13 mouse cellular contexts compared by ENCODE assay signal in the genomic region with DNA sequence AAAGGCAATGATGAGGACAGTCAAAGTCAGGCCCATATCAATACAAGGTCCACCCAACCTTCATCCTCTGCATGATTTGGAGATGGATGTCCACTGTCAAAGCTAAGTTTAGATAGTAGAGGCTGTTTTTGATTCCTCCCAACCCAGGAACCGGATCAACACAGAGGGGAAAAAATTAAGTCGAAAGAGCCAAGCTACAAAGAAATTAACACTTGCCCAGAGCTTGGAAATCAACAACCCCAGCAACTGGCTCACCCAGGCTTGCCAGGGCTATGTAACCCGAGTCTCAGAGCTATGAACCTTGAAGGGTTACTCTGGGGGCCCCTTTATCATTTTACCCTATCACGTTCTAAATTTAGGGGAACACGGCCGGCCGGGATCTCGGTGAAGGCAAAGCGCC. TPM values are rescaled to one million over a fixed set of nuclear protein-coding genes. Genes with fewer than 3 reads are reported as not detected.
DNase-seq lines count a peak whose midpoint lies in the region; ATAC-seq lines count a peak whose summit lies in the region.
"Had no signal": no experiment of that assay in that cellular context is flagged by ENCODE, and none has a peak within 500 bp of the region (broad histone marks: within the 10 kb centered on the region; RNA-seq: fewer than 3 reads in every experiment).

No protein-coding gene starts in this region.

- H3K4me1 ChIP-seq in heart, embryonic 12.5 days (replicated peaks) = peaks cover 22% of the 10 kb centered on the region
- peaks cover 25% of the 10 kb centered on the region for H3K4me1 ChIP-seq in hindbrain, embryonic 13.5 days (replicated peaks)
- peaks cover 28% of the 10 kb centered on the region for H3K4me1 ChIP-seq in midbrain, embryonic 15.5 days

- no peak overlapping the region for H3K4me2 ChIP-seq in heart, embryonic 12.5 days
- H3K4me2 ChIP-seq in hindbrain, embryonic 13.5 days = peak overlapping the region; percentile 40; the same call in 1 of the 2 replicates
- H3K4me2 ChIP-seq in midbrain, embryonic 15.5 days = peak overlapping the region; percentile 61
- H3K4me2 ChIP-seq: intestine, embryonic 15.5 days had no signal

- H3K9ac ChIP-seq in heart, embryonic 12.5 days = no peak overlapping the region
- peak overlapping the region; percentile 68 for H3K9ac ChIP-seq in hindbrain, embryonic 13.5 days
- no peak overlapping the region for H3K9ac ChIP-seq in midbrain, embryonic 15.5 days
- H3K9ac ChIP-seq: intestine, embryonic 15.5 days; lung, embryonic 15.5 days had no signal

- no peak overlapping the region for H3K27ac ChIP-seq in heart, embryonic 12.5 days (ENCODE audit: poor library complexity, severe bottlenecking)
- peak overlapping the region; percentile 86 for H3K27ac ChIP-seq in hindbrain, embryonic 13.5 days
- H3K27ac ChIP-seq in midbrain, embryonic 15.5 days = peak overlapping the region; percentile 71
- H3K27ac ChIP-seq: intestine, embryonic 15.5 days; lung, embryonic 15.5 days had no signal

- ATAC-seq in heart, embryonic 12.5 days (ENCODE audit: insufficient number of reproducible peaks, low FRiP score) = no peak
- ATAC-seq in hindbrain, embryonic 13.5 days (ENCODE audit: low FRiP score) = no peak
- ATAC-seq in midbrain, embryonic 15.5 days (replicated peaks) = no peak
- ATAC-seq: activated CD4-positive, CD25-positive, alpha-beta regulatory T cell, adult 4 months; intestine, embryonic 15.5 days had no signal

- 2% methylated on average over 9 of the region's 9 CpGs for WGBS in heart, embryonic 12.5 days
- 4% methylated on average over 9 of the region's 9 CpGs for WGBS in hindbrain, embryonic 13.5 days
- WGBS in midbrain, embryonic 15.5 days = 2% methylated on average over 9 of the region's 9 CpGs

- H3K9me3 ChIP-seq in heart, embryonic 12.5 days (replicated peaks) = no peaks in the 10 kb centered on the region
- H3K9me3 ChIP-seq in hindbrain, embryonic 13.5 days = no peaks in the 10 kb centered on the region
- H3K9me3 ChIP-seq in midbrain, embryonic 15.5 days = no peaks in the 10 kb centered on the region
- H3K9me3 ChIP-seq: intestine, embryonic 15.5 days; lung, embryonic 15.5 days had no signal

- H3K36me3 ChIP-seq in heart, embryonic 12.5 days = no peaks in the 10 kb centered on the region
- H3K36me3 ChIP-seq in hindbrain, embryonic 13.5 days = no peaks in the 10 kb centered on the region
- no peaks in the 10 kb centered on the region for H3K36me3 ChIP-seq in midbrain, embryonic 15.5 days (replicated peaks)
- H3K36me3 ChIP-seq: intestine, embryonic 15.5 days; lung, embryonic 15.5 days had no signal

- H3K4me3 ChIP-seq in heart, embryonic 12.5 days = 0 out of 2 replicates have a peak overlapping the region, but pooled peaks have one; percentile 33
- H3K4me3 ChIP-seq in hindbrain, embryonic 13.5 days = peak overlapping the region; percentile 46
- H3K4me3 ChIP-seq in midbrain, embryonic 15.5 days = peak overlapping the region; percentile 48
- H3K4me3 ChIP-seq: intestine, embryonic 15.5 days; lung, embryonic 15.5 days had no signal

- H3K27me3 ChIP-seq in heart, embryonic 12.5 days (replicated peaks) = peaks cover 71% of the 10 kb centered on the region
- peaks cover 86% of the 10 kb centered on the region for H3K27me3 ChIP-seq in hindbrain, embryonic 13.5 days
- H3K27me3 ChIP-seq in midbrain, embryonic 15.5 days (replicated peaks) = peaks cover 6% of the 10 kb centered on the region

- DNase-seq in heart, postnatal 4 days = no peak
- peak; percentile 37 for DNase-seq in embryo, embryonic 9.5 days (ENCODE audit: extremely low spot score)
- DNase-seq in spleen, postnatal 4 days (ENCODE audit: low spot score in 2 of 2) = no peak
- DNase-seq in liver = no peak
- no peak for DNase-seq in adipocyte (ENCODE audit: low spot score)

RNA-seq across cellular contexts. Expression of a gene that starts 1.7 kb away (rescaled TPM):
- polyA plus RNA-seq in heart, embryonic 12.5 days (2016; fragmentation: Nextera tagmentation; extraction: Ambion mirVana) = 26.3 and 29.4 TPM in 2 replicates
- total RNA-seq in heart, postnatal 4 days (2021) = 10 to 100 TPM; 24.1 to 24.3 TPM
- polyA plus RNA-seq in hindbrain, embryonic 13.5 days (2015; fragmentation: Nextera tagmentation; extraction: Ambion mirVana) = 34.7 and 39.1 TPM in 2 replicates
- polyA plus RNA-seq in midbrain, embryonic 15.5 days (2015; fragmentation: Nextera tagmentation; extraction: Ambion mirVana) = 38.8 and 39.3 TPM in 2 replicates

RNA-seq across cellular contexts. Expression of a gene that starts 2.1 kb away (rescaled TPM):
- 5.1 and 6.3 TPM in 2 replicates for polyA plus RNA-seq in heart, embryonic 12.5 days (2016; fragmentation: Nextera tagmentation; extraction: Ambion mirVana)
- total RNA-seq in heart, postnatal 4 days (2021) = 1 to 10 TPM; 2.3 to 2.6 TPM
- 33.9 and 48.7 TPM in 2 replicates for polyA plus RNA-seq in hindbrain, embryonic 13.5 days (2015; fragmentation: Nextera tagmentation; extraction: Ambion mirVana)
- polyA plus RNA-seq in midbrain, embryonic 15.5 days (2015; fragmentation: Nextera tagmentation; extraction: Ambion mirVana) = 56.1 and 58.6 TPM in 2 replicates
- total RNA-seq: layer of hippocampus, postnatal 25 days had no signal
- polyA plus RNA-seq: activated CD4-positive, CD25-positive, alpha-beta regulatory T cell, adult 4 months; frontal cortex, adult 2 months had no signal
